Mouse (Mus musculus) hindbrain, embryonic 12.5 days (tissue): ENCODE measurements at regions not wholly inside any gene's neighbourhood (a gene's known extent, or its start where the extent isn't known, plus 50 kb on each side); places are given as distances from the start of the nearest gene placed in this dataset.

Source experiments
- ATAC-seq: fragments of 200-750 bp; cut with Nextera tagmentation; 2 replicates; pipeline ENCODE4 v1.8.0; 2017; ENCODE audit warnings: moderate TSS enrichment; ENCODE audit not compliant: low FRiP score
- H3K27ac ChIP-seq: fragments of 300-500 bp; sonication (generic); 2 replicates; pipeline ENCODE4 v1.5.1; 2016; ENCODE audit warnings: mild to moderate bottlenecking
- H3K27me3 ChIP-seq: fragments of 300-500 bp; sonication (generic); 2 replicates; pipeline ENCODE4 v1.6.1; 2016; ENCODE audit warnings: mild to moderate bottlenecking
- H3K36me3 ChIP-seq: fragments of 300-500 bp; sonication (generic); 2 replicates; pipeline ENCODE4 v1.6.1; 2016; ENCODE audit warnings: mild to moderate bottlenecking
- H3K4me1 ChIP-seq: fragments of 300-500 bp; sonication (generic); 2 replicates; pipeline ENCODE4 v1.6.1; 2016
- H3K4me2 ChIP-seq: fragments of 300-500 bp; sonication (generic); replicated peaks from 2 replicates; pipeline ENCODE4 v1.6.1; 2016; ENCODE audit warnings: mild to moderate bottlenecking
- H3K4me3 ChIP-seq: fragments of 300-500 bp; sonication (generic); 2 replicates; pipeline ENCODE4 v1.5.1; 2016; ENCODE audit warnings: mild to moderate bottlenecking
- H3K9ac ChIP-seq: fragments of 300-500 bp; sonication (generic); 2 replicates; pipeline ENCODE4 v1.6.1; 2016; ENCODE audit warnings: mild to moderate bottlenecking, moderate library complexity
- H3K9me3 ChIP-seq: fragments of 300-500 bp; sonication (generic); replicated peaks from 2 replicates; pipeline ENCODE4 v1.6.1; 2016; ENCODE audit warnings: mild to moderate bottlenecking
- WGBS: fragments of 180-500 bp; shearing (Covaris S2); methylation state at CpG from one replicate; pipeline ENCODE4 v1.1.7; 2016; 5-methylcytosine and 5-hydroxymethylcytosine counted together

DNA sequence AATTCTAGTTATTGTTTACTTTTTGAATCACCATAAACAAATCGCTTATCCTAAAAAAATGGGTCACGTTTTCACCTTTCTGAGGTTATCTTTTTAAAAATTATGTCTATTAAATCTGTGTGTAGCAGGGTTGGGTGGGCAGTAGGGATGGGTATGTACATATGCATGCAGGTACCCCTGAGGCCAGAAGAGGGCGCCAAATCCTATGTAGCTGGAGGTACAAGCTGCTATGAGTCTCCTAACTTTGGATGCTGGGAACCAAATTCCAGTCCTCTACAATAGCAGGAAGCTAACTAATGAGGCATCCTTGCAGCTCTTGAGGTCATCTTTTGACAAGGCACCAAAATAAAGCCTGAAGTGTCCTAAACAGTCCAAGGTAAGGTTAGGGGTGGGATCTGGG is 714.8 kb upstream of the Sox9 start:
- H3K4me2 ChIP-seq, result no peak overlapping the region
- H3K9me3 ChIP-seq, result peaks cover 6% of the 10 kb centered on the region; the same call in 1 of the 2 replicates
- H3K9ac ChIP-seq, result no peak overlapping the region
- H3K4me3 ChIP-seq, result no peak overlapping the region
- H3K27ac ChIP-seq, result no peak overlapping the region
- no peaks in the 10 kb centered on the region for H3K4me1 ChIP-seq
- H3K36me3 ChIP-seq, result no peaks in the 10 kb centered on the region
- H3K27me3 ChIP-seq, result no peaks in the 10 kb centered on the region
- WGBS, result 79% methylated on average over 3 of the region's 3 CpGs
- no peak for ATAC-seq

DNA sequence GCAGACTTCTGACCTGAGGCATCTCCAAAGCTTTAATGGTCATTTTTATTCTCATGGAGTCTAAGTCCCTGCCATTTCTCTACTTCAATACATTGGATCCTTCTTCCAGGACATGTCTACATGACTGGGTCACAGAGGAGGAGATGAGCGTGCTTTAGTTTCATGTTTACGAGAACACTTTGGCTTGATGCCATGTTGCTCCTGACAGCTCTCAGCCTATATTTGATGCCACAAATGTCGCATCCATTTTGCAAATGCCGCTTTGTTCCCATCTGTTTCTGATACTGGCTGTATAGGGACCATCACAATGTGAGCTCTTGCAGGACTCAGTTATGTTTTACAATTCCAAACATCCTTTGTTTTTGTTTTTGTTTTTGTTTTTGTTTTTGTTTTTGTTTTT is 713.2 kb upstream of the Sox9 start:
- Histone ChIP-seq H3K4me1 (no peaks in the 10 kb centered on the region), H3K27ac (no peak overlapping the region), H3K36me3 (no peaks in the 10 kb centered on the region), H3K4me2 (no peak overlapping the region), H3K9me3 (peaks cover 6% of the 10 kb centered on the region; the same call in 1 of the 2 replicates), H3K9ac (no peak overlapping the region), H3K27me3 (no peaks in the 10 kb centered on the region), H3K4me3 (no peak overlapping the region)
- 82% methylated on average over 4 of the region's 4 CpGs for WGBS
- ATAC-seq, result no peak

DNA sequence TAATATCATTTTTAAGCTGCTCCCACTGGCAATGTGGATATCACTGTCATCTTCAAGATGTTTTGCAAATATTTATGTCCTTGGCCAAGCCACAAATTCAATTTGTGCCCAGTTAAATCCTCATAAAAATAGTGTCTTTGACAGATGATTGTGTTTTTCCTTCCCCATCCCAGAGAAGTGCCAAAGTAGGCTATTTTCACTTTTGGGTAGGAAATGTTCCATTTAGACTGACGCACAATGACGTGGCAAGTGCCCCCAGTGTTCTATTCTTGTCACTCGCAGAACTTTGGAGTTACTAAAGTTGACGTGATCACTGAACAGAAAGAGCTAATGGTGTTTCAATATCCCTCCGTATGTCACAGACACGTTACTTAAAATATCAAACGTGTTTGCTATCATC is 710.5 kb upstream of the Sox9 start:
- peaks cover 6% of the 10 kb centered on the region; the same call in 1 of the 2 replicates for H3K9me3 ChIP-seq
- H3K4me1 ChIP-seq, result no peaks in the 10 kb centered on the region
- H3K27ac ChIP-seq, result no peak overlapping the region
- H3K27me3 ChIP-seq, result no peaks in the 10 kb centered on the region
- no peak overlapping the region for H3K9ac ChIP-seq
- no peak overlapping the region for H3K4me2 ChIP-seq
- no peak overlapping the region for H3K4me3 ChIP-seq
- ATAC-seq, result no peak
- 91% methylated on average over 7 of the region's 7 CpGs for WGBS
- H3K36me3 ChIP-seq, result no peaks in the 10 kb centered on the region

DNA sequence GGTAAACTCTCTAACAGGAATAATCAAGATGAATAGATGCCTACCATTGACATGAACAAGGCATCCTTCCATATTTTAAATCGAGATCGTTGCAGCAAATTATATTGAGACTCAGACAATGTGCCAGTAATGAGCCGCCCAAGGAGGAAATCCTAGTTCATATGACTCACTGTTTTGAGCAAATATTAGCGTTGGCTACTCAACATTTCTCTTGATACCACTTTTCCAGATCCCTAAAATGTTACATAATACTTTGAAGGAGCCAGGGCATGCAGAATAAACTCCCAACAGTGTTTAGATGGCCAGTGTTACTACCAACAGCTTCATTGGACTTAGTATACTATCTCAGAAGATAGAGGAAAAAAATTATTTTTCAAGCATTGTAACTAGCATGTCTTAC is 700.6 kb upstream of the Sox9 start:
- no peak for ATAC-seq
- H3K9me3 ChIP-seq, result no peaks in the 10 kb centered on the region
- 89% methylated on average over 4 of the region's 4 CpGs for WGBS

DNA sequence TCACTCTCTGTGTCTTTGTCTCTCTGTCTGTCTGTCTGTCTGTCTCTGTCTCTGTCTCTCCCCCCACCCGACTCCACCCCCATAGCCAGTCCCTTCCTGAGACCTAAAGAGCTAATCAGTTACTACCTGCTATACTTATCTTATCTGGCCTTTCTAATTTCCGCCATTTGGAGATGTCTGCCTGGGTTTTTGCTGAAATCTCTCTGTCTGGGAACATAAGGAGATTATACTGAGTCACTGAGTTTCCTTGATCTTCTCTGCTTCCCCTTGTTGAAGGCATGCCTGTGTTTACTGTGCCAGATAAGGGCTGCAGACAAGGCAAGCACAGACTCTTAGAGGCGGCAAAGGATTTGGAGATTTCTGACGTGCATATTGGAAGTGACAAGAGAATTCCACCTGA is 699.0 kb upstream of the Sox9 start:
- ATAC-seq, result no peak
- no peaks in the 10 kb centered on the region for H3K4me1 ChIP-seq
- no peak overlapping the region for H3K4me3 ChIP-seq
- no peaks in the 10 kb centered on the region for H3K36me3 ChIP-seq
- H3K9me3 ChIP-seq, result no peaks in the 10 kb centered on the region
- H3K9ac ChIP-seq, result no peak overlapping the region
- H3K27me3 ChIP-seq, result no peaks in the 10 kb centered on the region
- H3K4me2 ChIP-seq, result no peak overlapping the region
- WGBS, result 52% methylated on average over 4 of the region's 4 CpGs
- no peak overlapping the region for H3K27ac ChIP-seq

More for the DNA sequence above, 700.6 kb upstream of the Sox9 start:
- Histone ChIP-seq H3K4me1 (no peaks in the 10 kb centered on the region), H3K27me3 (no peaks in the 10 kb centered on the region), H3K27ac (no peak overlapping the region), H3K4me2 (no peak overlapping the region), H3K36me3 (no peaks in the 10 kb centered on the region), H3K9ac (no peak overlapping the region), H3K4me3 (no peak overlapping the region)

DNA sequence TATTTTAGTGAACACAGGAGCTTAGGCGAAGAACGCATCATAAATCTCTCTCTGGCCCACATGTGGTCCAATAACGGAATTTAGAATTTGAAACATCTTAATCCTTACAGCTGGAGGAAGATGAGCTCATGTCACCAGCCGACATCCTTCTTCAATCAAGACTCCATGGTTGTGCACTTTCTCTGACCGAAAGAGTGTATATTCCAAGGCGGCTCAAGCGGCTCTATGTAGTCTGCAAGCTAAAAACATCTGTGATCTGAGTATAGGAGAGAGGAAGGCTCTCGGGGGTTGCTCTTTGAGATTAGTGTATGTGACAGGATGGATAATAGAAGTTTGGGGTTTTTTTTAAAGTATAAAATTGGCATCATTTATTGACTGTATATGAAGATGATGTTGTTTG is 689.9 kb upstream of the Sox9 start:
- Histone ChIP-seq H3K27ac (no peak overlapping the region), H3K4me1 (0 out of 2 replicates have a peak, but pooled peaks cover 8% of the 10 kb centered on the region), H3K27me3 (no peaks in the 10 kb centered on the region), H3K36me3 (no peaks in the 10 kb centered on the region), H3K9ac (no peak overlapping the region), H3K9me3 (no peaks in the 10 kb centered on the region), H3K4me2 (no peak overlapping the region), H3K4me3 (no peak overlapping the region)
- ATAC-seq, result no peak
- WGBS, result 89% methylated on average over 8 of the region's 8 CpGs

DNA sequence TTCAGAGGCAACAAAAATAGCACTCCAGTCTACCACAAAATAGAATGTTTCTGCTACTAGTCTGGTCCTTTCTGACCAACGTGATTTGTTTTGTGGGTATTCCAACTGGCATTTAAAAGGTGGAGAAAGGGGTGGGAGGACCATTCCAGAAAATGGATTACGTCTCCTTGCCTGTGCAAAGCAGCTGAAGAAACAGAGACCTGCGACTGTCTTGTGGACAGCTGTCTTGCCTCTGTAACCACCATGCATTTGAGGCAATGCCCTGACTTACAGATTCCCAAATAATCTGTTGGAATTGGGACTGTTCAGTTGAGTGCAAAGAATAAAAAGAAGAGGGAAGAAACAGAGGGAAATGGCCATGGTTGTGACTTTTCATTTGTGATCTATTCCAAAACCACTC is 687.0 kb upstream of the Sox9 start:
- no peak overlapping the region for H3K9ac ChIP-seq
- ATAC-seq, result no peak
- H3K27ac ChIP-seq, result no peak overlapping the region
- H3K4me1 ChIP-seq, result 0 out of 2 replicates have a peak, but pooled peaks cover 3% of the 10 kb centered on the region
- no peak overlapping the region for H3K4me3 ChIP-seq
- H3K9me3 ChIP-seq, result no peaks in the 10 kb centered on the region
- H3K4me2 ChIP-seq, result no peak overlapping the region
- no peaks in the 10 kb centered on the region for H3K27me3 ChIP-seq
- 32% methylated on average over 3 of the region's 3 CpGs for WGBS
- H3K36me3 ChIP-seq, result no peaks in the 10 kb centered on the region

DNA sequence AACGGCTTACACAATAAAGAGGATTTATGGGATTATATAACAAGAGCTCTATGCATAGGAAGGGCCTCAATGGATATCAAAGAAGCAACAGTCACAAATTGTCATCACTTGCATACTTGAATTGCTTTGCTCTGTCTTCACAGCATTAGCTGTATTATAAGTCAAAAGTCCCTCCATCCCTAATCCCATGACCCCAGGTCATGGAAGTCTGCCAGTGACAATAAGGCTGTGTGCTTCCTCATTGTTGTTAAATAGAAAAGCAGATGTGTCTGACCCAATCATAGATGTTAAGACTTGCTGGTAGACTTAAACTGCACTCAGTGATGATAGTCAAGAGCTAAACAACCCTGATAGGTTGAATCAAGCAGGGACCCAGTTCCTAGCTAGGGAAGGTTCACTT is 683.9 kb upstream of the Sox9 start:
- Histone ChIP-seq H3K27ac (no peak overlapping the region), H3K4me2 (no peak overlapping the region), H3K9ac (no peak overlapping the region), H3K4me1 (0 out of 2 replicates have a peak, but pooled peaks cover 3% of the 10 kb centered on the region), H3K4me3 (no peak overlapping the region), H3K36me3 (no peaks in the 10 kb centered on the region), H3K9me3 (no peaks in the 10 kb centered on the region), H3K27me3 (no peaks in the 10 kb centered on the region)
- ATAC-seq, result no peak
- WGBS, result 70% methylated on average over 1 of the region's 1 CpGs

DNA sequence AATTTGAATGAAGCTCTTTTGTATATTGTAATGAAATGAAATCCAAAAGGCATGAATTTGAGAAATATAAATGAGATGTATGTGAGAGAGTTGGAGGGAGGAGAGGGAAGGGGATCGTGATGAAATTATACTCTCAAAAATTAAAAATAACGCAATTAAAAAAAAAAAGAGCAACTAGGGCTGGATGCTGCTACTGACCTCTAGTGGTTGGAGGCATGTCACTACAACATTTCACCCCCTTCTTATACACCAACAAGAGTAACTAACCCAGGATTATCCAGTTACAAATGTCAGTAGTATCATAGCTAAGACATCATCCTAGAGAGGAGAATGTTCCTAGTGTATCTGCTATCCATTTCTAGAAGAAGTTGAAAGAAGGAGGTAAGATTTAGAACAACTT is 678.8 kb upstream of the Sox9 start:
- ATAC-seq, result no peak
- Histone ChIP-seq H3K4me1 (no peaks in the 10 kb centered on the region; the same call in 1 of the 2 replicates), H3K36me3 (no peaks in the 10 kb centered on the region), H3K9me3 (no peaks in the 10 kb centered on the region), H3K27ac (no peak overlapping the region), H3K4me3 (no peak overlapping the region), H3K9ac (no peak overlapping the region), H3K4me2 (no peak overlapping the region), H3K27me3 (no peaks in the 10 kb centered on the region)
- WGBS, result 60% methylated on average over 2 of the region's 2 CpGs

DNA sequence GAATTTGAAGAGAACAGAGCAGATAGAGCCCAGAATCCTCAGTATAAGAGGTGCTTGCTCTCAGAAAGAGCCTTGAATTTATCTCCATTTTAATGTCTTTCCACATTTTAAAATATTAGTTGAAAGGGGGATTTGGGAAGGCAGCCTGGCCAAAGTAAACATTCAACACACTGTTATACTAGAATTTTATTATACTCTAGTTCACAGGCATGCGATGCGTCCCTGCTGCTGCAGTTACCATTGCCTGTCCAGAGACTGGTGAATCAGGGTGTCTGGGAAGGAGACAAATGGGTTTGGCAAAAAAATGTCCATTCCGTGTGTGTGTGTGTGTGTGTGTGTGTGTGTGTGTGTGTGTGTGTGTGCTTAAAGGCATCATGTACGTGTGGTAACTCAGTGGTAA is 675.1 kb upstream of the Sox9 start:
- Histone ChIP-seq H3K27me3 (no peaks in the 10 kb centered on the region), H3K9me3 (no peaks in the 10 kb centered on the region), H3K36me3 (no peaks in the 10 kb centered on the region), H3K4me1 (no peaks in the 10 kb centered on the region; the same call in 1 of the 2 replicates), H3K4me3 (no peak overlapping the region), H3K9ac (no peak overlapping the region), H3K27ac (no peak overlapping the region), H3K4me2 (no peak overlapping the region)
- no peak for ATAC-seq
- WGBS, result 75% methylated on average over 4 of the region's 4 CpGs

DNA sequence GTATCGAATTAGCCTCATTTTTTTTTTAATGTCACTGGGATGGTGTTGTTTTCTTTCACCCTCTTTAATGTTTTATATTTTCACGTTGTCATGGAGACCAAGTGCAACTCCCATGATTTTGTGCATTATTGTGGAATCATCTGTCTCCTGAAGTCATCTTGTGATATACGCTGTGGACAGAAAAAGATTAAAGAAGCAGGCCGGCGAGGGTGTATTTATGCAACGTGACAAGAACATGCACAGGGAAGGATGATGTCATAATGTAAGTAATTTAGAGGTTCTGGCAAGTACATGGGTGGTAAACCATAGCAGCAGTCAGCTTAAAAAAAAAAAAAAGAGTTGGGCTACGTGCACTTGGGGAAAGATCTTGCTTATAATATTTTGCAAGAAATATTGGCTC is 674.7 kb upstream of the Sox9 start:
- 81% methylated on average over 7 of the region's 7 CpGs for WGBS
- H3K4me3 ChIP-seq, result no peak overlapping the region
- ATAC-seq, result no peak

DNA sequence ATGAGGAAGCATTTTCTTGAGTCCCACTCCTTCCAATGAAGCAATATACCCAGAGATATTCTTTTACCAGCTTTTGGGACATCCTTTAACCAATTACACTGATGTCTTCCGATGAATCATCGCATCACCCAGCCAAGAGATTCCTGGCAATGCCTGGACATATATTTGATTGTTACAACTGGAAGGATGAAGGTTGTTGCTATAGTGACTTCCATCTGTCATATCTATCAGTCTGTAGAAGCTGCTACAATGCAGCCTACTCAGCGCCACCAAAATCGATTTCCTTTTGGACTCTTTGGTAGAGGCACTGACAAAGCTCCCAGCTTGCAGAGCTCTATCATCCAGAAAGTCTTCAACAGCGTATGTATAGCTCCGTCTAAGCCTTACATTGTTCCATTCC is 661.0 kb upstream of the Sox9 start:
- H3K4me3 ChIP-seq, result no peak overlapping the region
- no peaks in the 10 kb centered on the region for H3K4me1 ChIP-seq
- H3K36me3 ChIP-seq, result no peaks in the 10 kb centered on the region
- no peak overlapping the region for H3K4me2 ChIP-seq
- 93% methylated on average over 6 of the region's 6 CpGs for WGBS
- no peak overlapping the region for H3K27ac ChIP-seq
- no peak for ATAC-seq
- no peak overlapping the region for H3K9ac ChIP-seq
- H3K9me3 ChIP-seq, result no peaks in the 10 kb centered on the region
- H3K27me3 ChIP-seq, result no peaks in the 10 kb centered on the region

More for the DNA sequence above, 674.7 kb upstream of the Sox9 start:
- Histone ChIP-seq H3K4me1 (no peaks in the 10 kb centered on the region; the same call in 1 of the 2 replicates), H3K36me3 (no peaks in the 10 kb centered on the region), H3K27me3 (no peaks in the 10 kb centered on the region), H3K9me3 (no peaks in the 10 kb centered on the region), H3K9ac (no peak overlapping the region), H3K27ac (no peak overlapping the region), H3K4me2 (no peak overlapping the region)

DNA sequence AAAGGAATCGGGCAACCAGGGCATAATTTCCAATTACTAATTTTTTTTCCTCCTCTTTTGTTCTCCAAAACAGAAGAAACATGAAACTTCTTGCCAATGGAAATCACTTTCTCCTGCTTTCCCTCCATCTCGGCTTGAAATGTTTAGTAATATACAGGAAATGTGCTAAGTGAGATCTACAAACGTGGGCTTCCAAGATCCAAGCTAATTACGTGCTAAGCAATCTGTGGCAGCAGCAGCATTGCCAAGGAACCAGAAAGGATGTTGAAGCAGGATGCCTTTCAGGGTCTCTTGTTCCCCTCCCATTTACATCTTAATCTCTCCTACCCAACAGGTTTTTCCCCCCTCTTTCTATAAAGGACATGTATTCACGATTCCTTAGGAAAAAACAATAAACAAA is 660.2 kb upstream of the Sox9 start:
- no peaks in the 10 kb centered on the region for H3K4me1 ChIP-seq
- no peak for ATAC-seq
- no peak overlapping the region for H3K9ac ChIP-seq
- no peak overlapping the region for H3K4me3 ChIP-seq
- H3K36me3 ChIP-seq, result no peaks in the 10 kb centered on the region
- no peaks in the 10 kb centered on the region for H3K9me3 ChIP-seq
- H3K4me2 ChIP-seq, result no peak overlapping the region
- H3K27ac ChIP-seq, result no peak overlapping the region
- no peaks in the 10 kb centered on the region for H3K27me3 ChIP-seq
- 75% methylated on average over 5 of the region's 5 CpGs for WGBS
